Mouse (Mus musculus) embryonic fibroblast, embryonic 13.5 days (primary cell): ENCODE results near the gene Gpsm3.

ENCODE experiments used
- CTCF ChIP-seq: IDR thresholded peaks from 2 replicates; pipeline ENCODE4 v1.5.1; 2011; ENCODE audit warnings: mild to moderate bottlenecking, control low read depth, low read length, moderate library complexity, borderline replicate concordance; ENCODE audit not compliant: insufficient read depth
- POLR2A ChIP-seq: IDR thresholded peaks from 2 replicates; pipeline ENCODE4 v1.6.1; 2011; ENCODE audit warnings: low read depth, mild to moderate bottlenecking, control low read depth, low read length, moderate library complexity

- TF ChIP-seq CTCF (no peak), POLR2A (no peak)
Observed at GRCm38 (mm10) chr17:34578070-34578469, 11.5 kb upstream of the Gpsm3 start.
